Mouse (Mus musculus) thymus, adult 2 months (tissue): Measurements from ENCODE around the gene Myd88.

Source experiments
- CTCF ChIP-seq: fragments of 200-500 bp; IDR thresholded peaks from 2 replicates; pipeline ENCODE4 v1.5.1; 2012; ENCODE audit warnings: mild to moderate bottlenecking, control low read depth, low read length, moderate library complexity, borderline replicate concordance; ENCODE audit not compliant: control insufficient read depth, poor library complexity, insufficient read depth; ENCODE audit errors: extremely low read depth
- POLR2A ChIP-seq: fragments of 200-500 bp; IDR thresholded peaks from 2 replicates; pipeline ENCODE4 v1.6.1; 2012; ENCODE audit warnings: mild to moderate bottlenecking, low read length, control low read depth, moderate library complexity; ENCODE audit not compliant: control insufficient read depth, poor library complexity, insufficient read depth; ENCODE audit errors: extremely low read depth

GRCm38 (mm10) chr9:119382603-119383002, 41.4 kb upstream of the Myd88 start:
- TF ChIP-seq CTCF (no peak), POLR2A (no peak)
